Mouse (Mus musculus): ENCODE results near the gene Stxbp2.

Stxbp2 gene

DNA sequence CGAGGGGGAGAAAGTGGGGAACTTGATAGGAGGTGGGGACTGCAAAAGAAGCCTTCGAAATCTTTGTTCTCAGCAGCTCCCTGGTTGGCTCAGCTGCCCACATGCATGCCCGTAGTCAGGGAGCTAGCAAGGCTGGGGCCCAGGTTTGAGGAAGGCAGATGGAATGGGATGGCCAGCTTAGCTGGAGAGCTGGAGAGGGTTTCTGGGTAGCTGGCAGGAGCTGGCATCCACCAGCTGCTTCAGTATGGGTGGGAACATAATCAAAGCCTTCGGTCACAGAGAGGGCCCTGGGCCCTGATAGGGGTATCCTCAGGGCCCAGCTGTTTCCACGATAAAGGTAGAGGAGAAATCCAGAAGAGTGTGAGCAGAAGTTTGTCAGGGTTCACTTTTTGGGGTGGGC is 51.7 kb downstream of the Stxbp2 start:
- DNase-seq (ENCODE audit: low read depth), result no peak

DNA sequence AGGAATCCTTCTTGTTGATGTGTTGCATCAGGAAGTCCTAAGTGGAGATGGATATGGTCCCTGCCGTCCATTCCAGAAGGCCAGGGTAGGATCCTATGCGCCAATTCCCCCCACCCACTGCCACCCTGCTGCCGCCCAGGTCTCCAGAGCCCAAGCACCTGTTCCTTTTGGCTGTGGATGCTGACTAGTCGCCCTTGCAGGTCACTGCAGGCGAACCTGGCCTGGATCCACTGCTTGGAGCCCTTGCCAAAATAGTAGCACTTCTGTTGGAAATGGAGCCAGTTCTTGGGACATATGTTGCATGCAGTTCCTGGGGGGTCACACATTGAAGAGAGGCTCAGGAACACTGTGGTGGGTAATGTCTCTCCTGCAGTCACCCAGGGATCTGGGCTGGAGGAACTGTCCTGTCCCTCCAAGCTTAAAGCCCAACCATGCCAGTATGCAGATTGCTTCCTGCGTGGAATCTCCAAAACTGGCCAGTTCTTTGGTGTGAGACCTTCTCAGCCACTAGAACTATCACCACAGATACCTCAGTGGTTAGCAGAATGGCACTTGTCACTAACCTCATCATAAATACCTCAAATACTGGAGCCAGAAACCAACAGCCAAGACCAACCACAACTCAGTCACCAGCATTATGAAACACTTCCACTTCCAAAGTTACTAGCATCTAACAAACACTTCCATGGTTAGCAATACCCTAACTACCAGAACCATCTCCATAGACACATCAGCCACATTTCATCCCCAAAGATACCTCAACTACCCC is 52.8 kb downstream of the Stxbp2 start:
- no peak for DNase-seq (ENCODE audit: low read depth)

- no peak for DNase-seq (ENCODE audit: low read depth)
Measured at GRCm38 (mm10) chr8:3684530-3684929, 53.8 kb downstream of the Stxbp2 start.

- no peak for DNase-seq (ENCODE audit: low read depth)
Measured at GRCm38 (mm10) chr8:3685422-3685821, 54.7 kb downstream of the Stxbp2 start.

DNA sequence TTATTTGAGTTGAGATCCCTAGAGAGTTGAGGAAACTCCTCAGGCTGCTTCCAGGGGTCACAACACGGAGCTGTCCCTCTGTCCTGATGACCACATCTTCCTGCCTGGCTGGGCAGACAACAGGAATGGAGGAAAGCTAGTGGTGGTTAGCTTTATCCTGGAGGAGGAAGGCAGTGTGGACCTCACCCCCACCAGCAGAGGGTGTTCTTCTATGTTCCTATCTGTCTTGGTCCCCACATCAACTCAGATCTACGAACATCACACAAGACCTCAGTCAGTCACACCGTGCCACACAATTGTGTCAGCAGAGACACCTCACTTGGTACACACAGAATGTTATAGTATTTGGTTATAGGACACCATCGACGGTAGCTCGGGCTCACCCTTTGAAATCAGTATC is 56.8 kb downstream of the Stxbp2 start:
- no peak for DNase-seq (ENCODE audit: low read depth)

DNA sequence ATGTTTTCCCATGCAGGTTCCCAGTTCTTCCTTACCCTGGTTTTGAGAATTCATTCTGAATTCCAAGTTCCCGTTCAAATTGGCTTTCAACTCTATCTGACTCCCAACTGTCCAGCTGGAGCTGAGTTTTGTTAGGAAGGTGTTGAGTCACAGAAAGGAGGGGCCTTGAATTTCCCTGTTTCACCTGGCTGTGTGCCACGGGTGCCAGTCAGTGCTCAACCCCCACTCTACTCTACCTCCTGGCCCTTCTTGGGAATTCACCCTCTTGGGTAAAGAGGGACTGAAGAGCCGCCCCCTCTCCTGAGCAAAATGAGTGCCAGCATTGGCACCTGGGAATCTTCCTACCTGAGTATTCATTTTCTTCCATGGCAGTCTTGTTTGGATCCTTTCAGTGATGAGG is 60.0 kb downstream of the Stxbp2 start:
- peak; percentile 43 for DNase-seq (ENCODE audit: low read depth)
